Mouse (Mus musculus) cerebellum, adult 2 months (tissue): Measurements from ENCODE around the gene Kcnd3. TPM values are rescaled to one million over a fixed set of nuclear protein-coding genes. Genes with fewer than 3 reads are reported as not detected.

ENCODE experiments used
- DNase-seq, 2 experiments: peaks; one replicate each; pipeline ENCODE4 v3.0.0; 2021
- H3K27ac ChIP-seq: fragments of 200-500 bp; 2 replicates; pipeline ENCODE4 v1.5.1; 2012; ENCODE audit warnings: low read length, control low read depth, inconsistent platforms; ENCODE audit not compliant: insufficient read depth
- H3K27me3 ChIP-seq: fragments of 200-500 bp; 2 replicates; pipeline ENCODE4 v1.6.1; 2012; ENCODE audit warnings: inconsistent platforms, mild to moderate bottlenecking, low read length, moderate library complexity; ENCODE audit not compliant: control insufficient read depth, insufficient read depth
- H3K4me1 ChIP-seq: fragments of 200-500 bp; 2 replicates; pipeline ENCODE4 v1.6.1; 2011; ENCODE audit warnings: low read length; ENCODE audit not compliant: control insufficient read depth, insufficient read depth
- H3K4me3 ChIP-seq: fragments of 200-500 bp; replicated peaks from 2 replicates; pipeline ENCODE3; 2011; ENCODE audit warnings: mild to moderate bottlenecking, low read depth, low read length, control low read depth; ENCODE audit not compliant: insufficient read depth
- CTCF ChIP-seq: fragments of 200-500 bp; IDR thresholded peaks from 2 replicates; pipeline ENCODE4 v1.5.1; 2011; ENCODE audit warnings: low read depth, mild to moderate bottlenecking, control low read depth, low read length, moderate library complexity, borderline replicate concordance; ENCODE audit not compliant: insufficient read depth
- POLR2A ChIP-seq: fragments of 200-500 bp; IDR thresholded peaks from 2 replicates; pipeline ENCODE4 v1.6.1; 2011; ENCODE audit warnings: low read length, control low read depth, borderline replicate concordance; ENCODE audit not compliant: insufficient read depth
- WGBS: fragments of 180-500 bp; shearing (Covaris S2); methylation state at CpG from one replicate; pipeline ENCODE4 v1.1.7; 2018; 5-methylcytosine and 5-hydroxymethylcytosine counted together
- polyA plus RNA-seq: library from polyadenylated mRNA; depleted of rRNA; stranded (reverse); fragments of >200 nt; gene quantifications from 2 replicates; pipeline ENCODE4 v1.2.3, GENCODE M21; 2012

Gene Kcnd3
- polyA plus RNA-seq, 1 experiment = 29.2 TPM

GRCm38 (mm10) chr3:105514215-105514614 lies 62.1 kb downstream of the Kcnd3 start:
- no peak overlapping the region for H3K4me3 ChIP-seq
- H3K27me3 ChIP-seq = no peaks in the 10 kb centered on the region
- no peak for TF ChIP-seq CTCF
- TF ChIP-seq POLR2A = no peak
- 59% methylated on average over 3 of the region's 3 CpGs for WGBS
- DNase-seq = no peak
- peaks cover 43% of the 10 kb centered on the region for H3K4me1 ChIP-seq
- H3K27ac ChIP-seq = no peak overlapping the region

GRCm38 (mm10) chr3:105515035-105515434 lies 62.9 kb downstream of the Kcnd3 start:
- Histone ChIP-seq H3K27ac (no peak overlapping the region), H3K4me1 (peaks cover 50% of the 10 kb centered on the region), H3K4me3 (no peak overlapping the region), H3K27me3 (no peaks in the 10 kb centered on the region)
- peak; percentile 61 to 80 for DNase-seq
- TF ChIP-seq POLR2A = no peak
- no peak for TF ChIP-seq CTCF

- TF ChIP-seq POLR2A (no peak), CTCF (0 out of 2 replicates have a peak, but pooled peaks have one; percentile 9)
- WGBS = 81% methylated on average over 1 of the region's 1 CpGs
- Histone ChIP-seq H3K4me3 (no peak overlapping the region), H3K27me3 (no peaks in the 10 kb centered on the region), H3K4me1 (peaks cover 55% of the 10 kb centered on the region), H3K27ac (no peak overlapping the region)
- DNase-seq = peak in 1 of 2 experiments; percentile 37
Measured at GRCm38 (mm10) chr3:105515640-105516039, 63.5 kb downstream of the Kcnd3 start.

- Histone ChIP-seq H3K27me3 (no peaks in the 10 kb centered on the region), H3K27ac (peak overlapping the region; percentile 30; the same call in 1 of the 2 replicates), H3K4me3 (no peak overlapping the region), H3K4me1 (peaks cover 30% of the 10 kb centered on the region)
- 81% methylated on average over 6 of the region's 6 CpGs for WGBS
- DNase-seq = no peak
- TF ChIP-seq CTCF (no peak), POLR2A (no peak)
Measured at GRCm38 (mm10) chr3:105520446-105520845, 68.3 kb downstream of the Kcnd3 start.

- Histone ChIP-seq H3K4me3 (peak overlapping the region; percentile 46), H3K27me3 (no peaks in the 10 kb centered on the region), H3K4me1 (peaks cover 26% of the 10 kb centered on the region), H3K27ac (peak overlapping the region; percentile 81)
- peak; percentile 89 to 95 for DNase-seq
- TF ChIP-seq CTCF (no peak), POLR2A (no peak)
- WGBS = 9% methylated on average over 12 of the region's 12 CpGs
Measured at GRCm38 (mm10) chr3:105521178-105521631, 69.1 kb downstream of the Kcnd3 start.

- peak overlapping the region; percentile 46 for H3K4me3 ChIP-seq
- no peak for DNase-seq
- TF ChIP-seq CTCF = no peak
- WGBS = 33% methylated on average over 4 of the region's 4 CpGs
- H3K27ac ChIP-seq = peak overlapping the region; percentile 81
- peaks cover 26% of the 10 kb centered on the region for H3K4me1 ChIP-seq
- H3K27me3 ChIP-seq = no peaks in the 10 kb centered on the region
Measured at GRCm38 (mm10) chr3:105521639-105522038, 69.5 kb downstream of the Kcnd3 start.

GRCm38 (mm10) chr3:105528860-105529259 lies 76.7 kb downstream of the Kcnd3 start:
- no peaks in the 10 kb centered on the region for H3K27me3 ChIP-seq
- peaks cover 12% of the 10 kb centered on the region for H3K4me1 ChIP-seq
- DNase-seq = no peak
- no peak overlapping the region for H3K4me3 ChIP-seq
- TF ChIP-seq CTCF (no peak), POLR2A (no peak)
- no peak overlapping the region for H3K27ac ChIP-seq
- WGBS = 77% methylated on average over 8 of the region's 8 CpGs

GRCm38 (mm10) chr3:105529700-105530099 lies 77.6 kb downstream of the Kcnd3 start:
- 61% methylated on average over 5 of the region's 5 CpGs for whole genome bisulfite sequencing
- no peak overlapping the region for H3K4me3 ChIP-seq
- no peak overlapping the region for H3K27ac ChIP-seq
- peaks cover 12% of the 10 kb centered on the region for H3K4me1 ChIP-seq
- no peaks in the 10 kb centered on the region for H3K27me3 ChIP-seq
- DNase-seq = no peak
- no peak for TF ChIP-seq POLR2A
- no peak for TF ChIP-seq CTCF
